Mouse (Mus musculus): ENCODE measurements around the gene G430095P16Rik.

The G430095P16Rik gene

GRCm38 (mm10) chr8:84768343-84769095 is 45.7 kb downstream of the G430095P16Rik start:
- DNase-seq (ENCODE audit: low spot score in 2 of 2) = no peak

GRCm38 (mm10) chr8:84769324-84769723 is 46.5 kb downstream of the G430095P16Rik start:
- no peak for DNase-seq (ENCODE audit: low spot score in 2 of 2)

GRCm38 (mm10) chr8:84770100-84770953 is 47.5 kb downstream of the G430095P16Rik start:
- no peak for DNase-seq (ENCODE audit: low spot score in 2 of 2)

GRCm38 (mm10) chr8:84771000-84771687 is 48.3 kb downstream of the G430095P16Rik start:
- DNase-seq (ENCODE audit: low spot score in 2 of 2) = no peak

GRCm38 (mm10) chr8:84771941-84772378 is 49.2 kb downstream of the G430095P16Rik start:
- DNase-seq (ENCODE audit: low spot score in 2 of 2) = no peak

- no peak for DNase-seq (ENCODE audit: low spot score in 2 of 2)
Measured at GRCm38 (mm10) chr8:84772628-84773027, 49.8 kb downstream of the G430095P16Rik start.

- DNase-seq (ENCODE audit: low spot score in 2 of 2) = no peak
Measured at GRCm38 (mm10) chr8:84773304-84773703, 50.5 kb downstream of the G430095P16Rik start.

- DNase-seq (ENCODE audit: low spot score in 2 of 2) = no peak
Measured at GRCm38 (mm10) chr8:84773833-84774232, 51.0 kb downstream of the G430095P16Rik start.

GRCm38 (mm10) chr8:84774473-84774911 is 51.7 kb downstream of the G430095P16Rik start:
- DNase-seq (ENCODE audit: low spot score in 2 of 2) = no peak

- no peak for DNase-seq (ENCODE audit: low spot score in 2 of 2)
Measured at GRCm38 (mm10) chr8:84775105-84775591, 52.3 kb downstream of the G430095P16Rik start.

GRCm38 (mm10) chr8:84775621-84776113 is 52.9 kb downstream of the G430095P16Rik start:
- DNase-seq (ENCODE audit: low spot score in 2 of 2) = no peak
